Mouse (Mus musculus): ENCODE data around the gene Tagln.

DNA sequence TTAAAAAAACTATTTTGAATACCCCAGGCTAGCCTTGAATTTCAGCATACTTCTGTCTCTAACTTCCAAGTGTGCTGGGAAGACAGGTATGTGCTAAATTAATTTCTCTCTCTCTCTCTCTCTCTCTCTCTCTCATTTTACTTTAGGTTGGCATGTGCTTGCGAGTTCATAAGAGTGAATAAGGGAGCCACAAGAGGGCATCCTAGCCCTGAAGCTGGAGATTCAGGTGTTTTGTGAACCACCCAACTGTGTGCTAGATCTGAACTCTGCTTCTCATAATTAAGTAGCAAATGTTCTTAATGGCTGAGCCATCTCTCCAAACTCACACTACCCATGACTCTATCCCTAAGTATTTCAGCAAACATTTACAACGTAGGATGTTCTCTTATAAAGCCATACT is 41.0 kb upstream of the Tagln start:
- no peak for TF ChIP-seq POLR2A (IDR thresholded peaks at IDR 0.05; ENCODE audit: control insufficient read depth, low read depth, low read length)
- no peak for TF ChIP-seq CTCF (IDR thresholded peaks at IDR 0.05; ENCODE audit: control insufficient read depth, insufficient read depth, insufficient replicate concordance, low read depth, low read length)
